Mouse (Mus musculus): ENCODE measurements around the gene Isg20l2. TPM values are rescaled to one million over a fixed set of nuclear protein-coding genes. Genes with fewer than 3 reads are reported as not detected.
"Not testable (repeated sequence)": the region's sequence is repeated elsewhere in the genome, so short reads cannot be mapped to it uniquely, and the experiment has no call there.

Gene Isg20l2
- 24.9 and 28.6 TPM in 2 replicates for polyA plus RNA-seq (2015; fragmentation: Nextera tagmentation; extraction: Ambion mirVana)

DNA sequence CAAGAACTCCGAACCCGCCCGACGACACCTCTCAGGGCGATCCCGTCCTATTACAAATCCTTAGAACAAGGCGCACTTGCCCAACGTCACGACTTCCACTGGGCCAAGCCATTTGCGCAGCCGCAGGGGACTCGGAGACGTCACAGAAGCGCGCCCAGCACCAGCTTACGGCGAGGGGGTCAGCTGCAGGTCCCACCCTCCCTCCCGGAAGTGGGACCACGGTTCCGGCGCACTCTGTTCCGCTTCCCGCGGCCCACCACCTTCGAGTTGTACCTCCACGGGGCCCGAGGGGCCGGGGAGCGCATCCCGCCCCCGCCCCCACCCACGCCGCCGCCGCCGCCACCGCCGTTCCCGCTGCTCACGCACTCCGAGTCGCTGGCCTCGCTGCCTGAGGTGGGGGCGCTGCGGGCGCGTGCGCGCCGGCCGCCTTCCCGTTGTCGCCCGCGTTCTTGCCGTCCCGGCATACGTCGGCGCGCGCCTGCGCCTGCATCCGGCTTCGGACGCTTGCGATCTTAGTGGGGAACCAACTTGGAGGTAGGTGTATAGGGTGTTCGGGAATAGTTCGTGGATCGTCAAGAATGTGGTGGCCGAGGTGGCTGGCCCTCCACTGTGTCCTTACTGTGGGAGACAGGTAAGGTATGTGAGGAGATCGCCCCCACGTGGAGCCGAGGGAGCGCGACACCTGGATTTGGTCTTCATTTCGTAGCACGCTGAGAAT lies at the start of gene Isg20l2, which contains the start of gene Rrnad1:
Gene Isg20l2 (plus strand): TSS at position 237 of the 718 bp plus-strand sequence.
Gene Rrnad1 (minus strand): TSS at position 640 of the 718 bp plus-strand sequence.
- Histone ChIP-seq H3K9me3 (replicated peaks; ENCODE audit: control insufficient read depth, low read length, poor library complexity, severe bottlenecking) (no peaks in the 10 kb centered on the region), H3K4me3 (ENCODE audit: low read depth, low read length) (peak within 1 kb of the TSS; percentile 90), H3K36me3 (ENCODE audit: control insufficient read depth, insufficient read depth, low read length) (peaks cover 16% of the 10 kb centered on the region), H3K27ac (ENCODE audit: low read length) (peak within 1 kb of the TSS; percentile 92), H3K27me3 (ENCODE audit: control insufficient read depth, insufficient read depth, low read depth, low read length) (no peaks in the 10 kb centered on the region), H3K4me1 (ENCODE audit: control insufficient read depth, insufficient read depth, low read length) (peaks cover 29% of the 10 kb centered on the region), H3K4me2 (ENCODE audit: low read length) (peak within 1 kb of the TSS; percentile 80), H3K9ac (ENCODE audit: low read depth, low read length) (peak within 1 kb of the TSS; percentile 94)
- WGBS = 0% methylated on average over 64 of the region's 78 CpGs
- peak; percentile 97 for ATAC-seq

DNA sequence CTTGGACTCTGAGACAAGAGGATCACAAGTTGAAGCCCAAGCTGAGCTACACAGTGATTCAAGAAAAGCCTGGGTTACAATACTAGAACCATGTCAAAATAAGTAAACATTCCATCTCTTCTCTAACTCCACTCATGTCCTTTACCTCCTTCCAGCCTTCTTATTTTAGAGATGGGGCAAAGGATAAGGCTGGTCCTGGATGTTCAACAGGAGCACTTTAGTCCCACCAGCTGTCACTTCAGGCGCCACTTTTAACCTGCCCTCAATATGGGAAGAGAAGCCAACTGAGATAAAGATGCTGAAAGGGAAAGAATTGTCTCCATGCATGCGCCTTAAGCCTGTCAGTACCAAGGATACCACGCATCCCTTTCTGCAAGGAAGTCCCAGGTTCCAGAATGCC lies 45.8 kb upstream of the Isg20l2 start:
- ATAC-seq = no peak
- H3K4me1 ChIP-seq (ENCODE audit: control insufficient read depth, insufficient read depth, low read length) = peaks cover 22% of the 10 kb centered on the region
- no peak overlapping the region for H3K27ac ChIP-seq (ENCODE audit: low read length)
- H3K9me3 ChIP-seq (replicated peaks; ENCODE audit: control insufficient read depth, low read length, poor library complexity, severe bottlenecking) = no peaks in the 10 kb centered on the region
- no peaks in the 10 kb centered on the region for H3K27me3 ChIP-seq (ENCODE audit: control insufficient read depth, insufficient read depth, low read depth, low read length)
- H3K4me2 ChIP-seq (ENCODE audit: low read length) = peak overlapping the region; percentile 89
- H3K36me3 ChIP-seq (ENCODE audit: control insufficient read depth, insufficient read depth, low read length) = peaks cover 3% of the 10 kb centered on the region; the same call in 1 of the 2 replicates
- 4% methylated on average over 3 of the region's 3 CpGs for WGBS
- peak overlapping the region; percentile 79 for H3K4me3 ChIP-seq (ENCODE audit: low read depth, low read length)
- H3K9ac ChIP-seq (ENCODE audit: low read depth, low read length) = peak overlapping the region; percentile 90

DNA sequence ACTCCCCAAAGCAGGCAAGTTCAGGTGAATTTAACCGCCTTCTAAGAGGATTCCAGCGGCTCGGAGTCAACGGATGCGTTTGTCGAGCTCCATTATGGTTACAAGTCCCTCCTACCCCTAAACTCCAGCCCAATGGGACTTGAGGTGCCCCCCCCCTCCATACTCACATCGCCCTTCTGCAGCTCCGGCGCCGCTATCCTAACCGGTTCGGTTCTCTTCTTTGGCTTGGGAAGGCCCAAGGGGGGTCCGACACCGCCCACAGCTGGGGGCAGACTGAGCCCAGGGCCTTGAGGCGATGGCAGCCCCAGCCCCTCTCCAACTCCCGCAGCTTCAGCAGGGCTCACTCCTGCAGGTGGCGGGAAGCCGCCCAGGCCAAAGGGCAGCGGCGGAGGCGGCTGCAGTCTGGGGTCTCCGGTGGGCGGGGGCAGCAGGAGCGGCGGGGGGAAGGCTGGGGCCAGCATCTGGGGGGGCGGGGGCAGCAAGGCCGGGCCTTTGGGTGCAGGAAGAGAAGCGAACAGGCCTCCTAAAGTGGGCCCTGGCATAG lies 45.3 kb upstream of the Isg20l2 start:
- Histone ChIP-seq H3K4me3 (ENCODE audit: low read depth, low read length) (peak overlapping the region; percentile 79), H3K27me3 (ENCODE audit: control insufficient read depth, insufficient read depth, low read depth, low read length) (no peaks in the 10 kb centered on the region), H3K9ac (ENCODE audit: low read depth, low read length) (peak overlapping the region; percentile 90), H3K4me1 (ENCODE audit: control insufficient read depth, insufficient read depth, low read length) (peaks cover 22% of the 10 kb centered on the region), H3K9me3 (replicated peaks; ENCODE audit: control insufficient read depth, low read length, poor library complexity, severe bottlenecking) (no peaks in the 10 kb centered on the region), H3K27ac (ENCODE audit: low read length) (peak overlapping the region; percentile 78), H3K36me3 (ENCODE audit: control insufficient read depth, insufficient read depth, low read length) (peaks cover 3% of the 10 kb centered on the region; the same call in 1 of the 2 replicates), H3K4me2 (ENCODE audit: low read length) (peak overlapping the region; percentile 89)
- WGBS = 1% methylated on average over 21 of the region's 28 CpGs
- ATAC-seq = peak; percentile 17

DNA sequence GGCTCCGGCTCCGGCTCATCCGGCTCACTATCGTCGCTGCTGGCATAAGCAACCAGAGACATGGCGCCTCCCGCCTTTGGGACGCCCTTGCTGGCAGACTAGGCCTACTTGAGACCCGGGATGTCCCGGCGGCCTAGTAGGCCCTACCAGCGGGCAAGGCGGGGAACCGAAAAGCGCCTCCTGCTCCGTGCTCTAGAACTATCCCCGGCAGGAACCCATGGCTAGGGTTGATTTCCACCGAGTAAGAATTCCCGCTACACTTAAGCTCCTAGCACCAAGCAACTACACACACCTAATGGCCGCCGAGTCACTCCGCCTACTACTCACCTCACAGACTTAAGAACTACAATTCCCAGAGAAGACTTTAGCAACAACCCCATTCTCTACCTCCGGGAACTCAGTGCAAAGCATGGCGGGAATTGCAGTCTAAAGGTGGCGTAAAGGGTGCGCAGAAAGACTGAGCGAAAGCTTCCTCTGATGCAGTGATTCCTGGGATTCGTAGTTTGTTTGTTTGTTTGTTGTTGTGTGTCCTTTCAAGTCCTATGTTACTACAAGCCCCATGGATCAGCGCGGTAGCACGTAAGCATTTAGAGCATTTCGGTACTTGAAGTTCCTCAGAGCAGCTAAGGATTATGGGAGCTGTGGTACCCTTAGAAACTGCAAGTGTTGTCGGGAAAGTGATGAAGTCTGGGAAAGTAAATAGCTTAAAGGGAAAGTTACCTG lies 44.7 kb upstream of the Isg20l2 start, which contains the start of gene Prcc:
Gene Prcc (minus strand): TSS at position 328 of the 723 bp plus-strand sequence.
- Histone ChIP-seq H3K9me3 (replicated peaks; ENCODE audit: control insufficient read depth, low read length, poor library complexity, severe bottlenecking) (no peaks in the 10 kb centered on the region), H3K4me1 (ENCODE audit: control insufficient read depth, insufficient read depth, low read length) (peaks cover 22% of the 10 kb centered on the region), H3K36me3 (ENCODE audit: control insufficient read depth, insufficient read depth, low read length) (peaks cover 2% of the 10 kb centered on the region; the same call in 1 of the 2 replicates), H3K27ac (ENCODE audit: low read length) (peak within 1 kb of the TSS; percentile 78), H3K4me3 (ENCODE audit: low read depth, low read length) (peak within 1 kb of the TSS; percentile 79), H3K4me2 (ENCODE audit: low read length) (peak within 1 kb of the TSS; percentile 89), H3K9ac (ENCODE audit: low read depth, low read length) (peak within 1 kb of the TSS; percentile 90), H3K27me3 (ENCODE audit: control insufficient read depth, insufficient read depth, low read depth, low read length) (no peaks in the 10 kb centered on the region)
- ATAC-seq = peak; percentile 98
- WGBS = under 1% methylated on average over 33 of the region's 33 CpGs

DNA sequence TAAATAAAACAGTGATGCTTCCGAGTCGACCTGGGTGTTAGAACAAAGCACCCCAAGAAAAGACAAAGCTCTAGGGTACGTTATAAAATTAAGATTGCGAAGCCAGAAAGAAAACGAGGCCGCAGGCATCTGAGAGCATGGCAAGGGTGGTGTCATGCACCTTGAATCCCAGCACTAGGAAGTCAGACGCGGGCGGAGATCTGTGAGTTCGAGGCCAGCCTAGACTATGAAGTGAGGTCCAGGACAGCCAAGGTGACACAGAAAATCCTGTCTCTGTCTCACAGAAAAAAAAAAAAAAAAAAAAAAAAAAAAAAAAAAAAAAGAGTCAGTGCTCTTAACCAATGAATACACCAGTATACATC lies 44.1 kb upstream of the Isg20l2 start:
- Histone ChIP-seq H3K9ac (ENCODE audit: low read depth, low read length) (0 out of 2 replicates have a peak overlapping the region, but pooled peaks have one; percentile 51), H3K9me3 (replicated peaks; ENCODE audit: control insufficient read depth, low read length, poor library complexity, severe bottlenecking) (no peaks in the 10 kb centered on the region), H3K36me3 (ENCODE audit: control insufficient read depth, insufficient read depth, low read length) (no peaks in the 10 kb centered on the region), H3K27ac (ENCODE audit: low read length) (0 out of 2 replicates have a peak overlapping the region, but pooled peaks have one; percentile 46), H3K27me3 (ENCODE audit: control insufficient read depth, insufficient read depth, low read depth, low read length) (no peaks in the 10 kb centered on the region), H3K4me3 (ENCODE audit: low read depth, low read length) (peak overlapping the region; percentile 79), H3K4me1 (ENCODE audit: control insufficient read depth, insufficient read depth, low read length) (peaks cover 22% of the 10 kb centered on the region), H3K4me2 (ENCODE audit: low read length) (peak overlapping the region; percentile 57)
- peak; percentile 30; the same call in 1 of the 2 replicates for ATAC-seq
- 19% methylated on average over 10 of the region's 10 CpGs for WGBS

DNA sequence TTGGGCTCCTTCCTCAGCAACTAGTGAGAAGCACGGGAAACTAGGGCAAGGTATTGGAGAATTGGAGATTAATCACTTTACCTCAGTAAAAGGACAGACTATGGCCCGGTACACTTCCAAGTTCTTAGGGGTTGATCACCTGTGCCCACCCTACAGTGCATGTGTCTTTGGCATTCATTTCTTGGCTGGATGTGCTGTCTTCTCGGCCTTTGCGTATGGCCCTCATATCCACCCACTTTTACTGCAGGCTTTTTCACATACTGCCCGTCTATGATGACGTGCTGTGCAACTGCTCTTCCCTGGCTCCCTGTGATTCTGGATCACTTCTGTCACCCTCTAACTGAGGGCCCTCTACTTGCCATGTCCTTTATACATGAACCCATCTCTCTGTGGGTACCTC lies 43.7 kb upstream of the Isg20l2 start:
- Histone ChIP-seq H3K4me3 (ENCODE audit: low read depth, low read length) (no peak overlapping the region; the same call in 1 of the 2 replicates), H3K27me3 (ENCODE audit: control insufficient read depth, insufficient read depth, low read depth, low read length) (no peaks in the 10 kb centered on the region), H3K4me1 (ENCODE audit: control insufficient read depth, insufficient read depth, low read length) (peaks cover 22% of the 10 kb centered on the region), H3K36me3 (ENCODE audit: control insufficient read depth, insufficient read depth, low read length) (no peaks in the 10 kb centered on the region), H3K9me3 (replicated peaks; ENCODE audit: control insufficient read depth, low read length, poor library complexity, severe bottlenecking) (no peaks in the 10 kb centered on the region), H3K4me2 (ENCODE audit: low read length) (peak overlapping the region; percentile 57), H3K27ac (ENCODE audit: low read length) (no peak overlapping the region), H3K9ac (ENCODE audit: low read depth, low read length) (no peak overlapping the region)
- WGBS = 86% methylated on average over 6 of the region's 6 CpGs
- no peak for ATAC-seq

DNA sequence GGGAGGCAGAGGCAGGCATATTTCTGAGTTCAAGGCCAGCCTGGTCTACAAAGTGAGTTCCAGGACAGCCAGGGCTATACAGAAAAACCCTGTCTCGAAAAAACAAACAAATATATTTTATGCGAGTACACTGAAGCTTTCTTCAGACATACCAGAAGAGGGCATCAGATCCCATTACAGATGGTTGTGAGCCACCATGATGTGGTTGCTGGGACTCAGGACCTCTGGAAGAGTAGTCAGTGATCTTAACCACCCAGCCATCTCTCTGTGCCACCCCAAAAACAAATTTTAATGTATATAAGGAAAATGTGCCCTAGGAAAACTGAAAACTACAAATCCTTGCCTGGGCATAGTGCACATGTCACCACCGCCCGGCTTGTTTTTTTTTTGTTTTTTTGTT lies 42.7 kb upstream of the Isg20l2 start:
- WGBS = 79% methylated on average over 4 of the region's 4 CpGs
- not testable (repeated sequence) for H3K36me3 ChIP-seq (ENCODE audit: control insufficient read depth, insufficient read depth, low read length); H3K27ac ChIP-seq (ENCODE audit: low read length); H3K27me3 ChIP-seq (ENCODE audit: control insufficient read depth, insufficient read depth, low read depth, low read length); H3K9ac ChIP-seq (ENCODE audit: low read depth, low read length); ATAC-seq; H3K9me3 ChIP-seq (replicated peaks; ENCODE audit: control insufficient read depth, low read length, poor library complexity, severe bottlenecking); H3K4me3 ChIP-seq (ENCODE audit: low read depth, low read length); H3K4me2 ChIP-seq (ENCODE audit: low read length)
- peaks cover 20% of the 10 kb centered on the region for H3K4me1 ChIP-seq (ENCODE audit: control insufficient read depth, insufficient read depth, low read length)

DNA sequence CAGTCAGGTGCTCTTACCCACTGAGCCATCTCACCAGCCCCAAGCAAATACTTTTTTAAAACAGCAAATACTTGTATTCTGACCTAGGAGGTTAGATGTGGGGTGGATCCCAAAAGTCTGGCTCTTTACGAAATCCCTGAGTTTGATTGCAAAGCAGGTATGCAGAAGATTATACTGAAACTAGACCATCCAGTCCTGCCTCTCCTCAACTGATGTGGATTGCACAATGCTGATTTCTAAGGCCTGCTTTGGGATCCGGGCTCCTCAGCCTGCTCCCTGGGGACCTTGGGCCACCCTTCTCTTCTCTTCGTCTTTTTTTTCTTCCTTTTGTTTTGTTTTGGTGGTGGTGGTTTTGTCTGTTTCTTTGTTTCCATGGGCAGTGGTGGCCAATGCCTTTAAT lies 38.6 kb upstream of the Isg20l2 start:
- 43% methylated on average over 3 of the region's 3 CpGs for WGBS
- H3K4me1 ChIP-seq (ENCODE audit: control insufficient read depth, insufficient read depth, low read length) = no peaks in the 10 kb centered on the region
- H3K36me3 ChIP-seq (ENCODE audit: control insufficient read depth, insufficient read depth, low read length) = no peaks in the 10 kb centered on the region
- H3K4me3 ChIP-seq (ENCODE audit: low read depth, low read length) = no peak overlapping the region
- H3K27me3 ChIP-seq (ENCODE audit: control insufficient read depth, insufficient read depth, low read depth, low read length) = no peaks in the 10 kb centered on the region
- no peak overlapping the region for H3K4me2 ChIP-seq (ENCODE audit: low read length)
- no peak overlapping the region for H3K9ac ChIP-seq (ENCODE audit: low read depth, low read length)
- no peak for ATAC-seq
- H3K27ac ChIP-seq (ENCODE audit: low read length) = no peak overlapping the region
- H3K9me3 ChIP-seq (replicated peaks; ENCODE audit: control insufficient read depth, low read length, poor library complexity, severe bottlenecking) = no peaks in the 10 kb centered on the region
